Mouse (Mus musculus) monocyte, adult 2 months (primary cell): ENCODE measurements at regions not wholly inside any gene's neighbourhood (a gene's known extent, or its start where the extent isn't known, plus 50 kb on each side); places are given as distances from the start of the nearest gene placed in this dataset.
"Not testable (repeated sequence)": the region's sequence is repeated elsewhere in the genome, so short reads cannot be mapped to it uniquely, and the experiment has no call there.

Experiments used
- DNase-seq, 2 experiments: peaks; one replicate each; pipeline ENCODE4 v3.0.0; 2022; ENCODE audit warnings: low spot score in 2 of 2, low read depth in 1 of 2

- DNase-seq, result not testable (repeated sequence)
Observed at GRCm38 (mm10) chr14:120815126-120815525, 95.9 kb upstream of the Ipo5 start.

- DNase-seq, result no peak
Observed at GRCm38 (mm10) chr14:120816529-120816928, 94.5 kb upstream of the Ipo5 start.

- no peak for DNase-seq
Observed at GRCm38 (mm10) chr14:120826187-120826586, 84.8 kb upstream of the Ipo5 start.

- DNase-seq, result not testable (repeated sequence)
Observed at GRCm38 (mm10) chr14:120830389-120830835, 80.6 kb upstream of the Ipo5 start.

- DNase-seq, result no peak
Observed at GRCm38 (mm10) chr14:120831397-120831796, 79.6 kb upstream of the Ipo5 start.

GRCm38 (mm10) chr14:120831847-120832613, 79.0 kb upstream of the Ipo5 start:
- DNase-seq, result peak; percentile 36 to 76

- DNase-seq, result no peak
Observed at GRCm38 (mm10) chr14:120834821-120835220, 76.2 kb upstream of the Ipo5 start.

GRCm38 (mm10) chr14:120835758-120836157, 75.3 kb upstream of the Ipo5 start:
- DNase-seq, result no peak

- DNase-seq, result no peak
Observed at GRCm38 (mm10) chr14:120836535-120837316, 74.3 kb upstream of the Ipo5 start.

GRCm38 (mm10) chr14:120840900-120841299, 70.1 kb upstream of the Ipo5 start:
- no peak for DNase-seq

GRCm38 (mm10) chr14:120841311-120841710, 69.7 kb upstream of the Ipo5 start:
- DNase-seq, result no peak

- DNase-seq, result no peak
Observed at GRCm38 (mm10) chr14:120845172-120845571, 65.9 kb upstream of the Ipo5 start.

- DNase-seq, result no peak
Observed at GRCm38 (mm10) chr14:120846073-120846850, 64.8 kb upstream of the Ipo5 start.

- DNase-seq, result no peak
Observed at GRCm38 (mm10) chr14:120847006-120847405, 64.0 kb upstream of the Ipo5 start.

- no peak for DNase-seq
Observed at GRCm38 (mm10) chr14:120848083-120848951, 62.7 kb upstream of the Ipo5 start.

GRCm38 (mm10) chr14:120849159-120849558, 61.9 kb upstream of the Ipo5 start:
- DNase-seq, result no peak

- DNase-seq, result no peak
Observed at GRCm38 (mm10) chr14:120853643-120854042, 57.4 kb upstream of the Ipo5 start.

- DNase-seq, result no peak
Observed at GRCm38 (mm10) chr14:120854559-120854958, 56.5 kb upstream of the Ipo5 start.

GRCm38 (mm10) chr14:120855181-120855580, 55.8 kb upstream of the Ipo5 start:
- DNase-seq, result no peak
